Mouse (Mus musculus) fibroblast of lung, adult 2 months (primary cell): ENCODE measurements around the gene Tcf25.
"Not testable (repeated sequence)": the region's sequence is repeated elsewhere in the genome, so short reads cannot be mapped to it uniquely, and the experiment has no call there.

Experiments used
- DNase-seq: peaks from one replicate; pipeline ENCODE4 v3.0.0-alpha.2; 2011; ENCODE audit warnings: low read depth

Gene Tcf25

GRCm38 (mm10) chr8:123429722-123430013 is 56.1 kb downstream of the Tcf25 start:
- DNase-seq: not testable (repeated sequence)

GRCm38 (mm10) chr8:123430936-123431335 is 57.4 kb downstream of the Tcf25 start:
- not testable (repeated sequence) for DNase-seq

GRCm38 (mm10) chr8:123431616-123432365 is 58.2 kb downstream of the Tcf25 start:
- DNase-seq: no peak

- DNase-seq: no peak
Measured at GRCm38 (mm10) chr8:123432381-123432780, 58.8 kb downstream of the Tcf25 start.

GRCm38 (mm10) chr8:123433241-123433974 is 59.9 kb downstream of the Tcf25 start:
- DNase-seq: not testable (repeated sequence)

- DNase-seq: no peak
Measured at GRCm38 (mm10) chr8:123441788-123442187, 68.2 kb downstream of the Tcf25 start.

GRCm38 (mm10) chr8:123442351-123442750 is 68.8 kb downstream of the Tcf25 start:
- no peak for DNase-seq

- peak; percentile 90 for DNase-seq
Measured at GRCm38 (mm10) chr8:123442871-123443575, 69.5 kb downstream of the Tcf25 start.

GRCm38 (mm10) chr8:123443576-123443921 is 70.0 kb downstream of the Tcf25 start:
- DNase-seq: no peak

GRCm38 (mm10) chr8:123444131-123444530 is 70.6 kb downstream of the Tcf25 start:
- DNase-seq: no peak

- no peak for DNase-seq
Measured at GRCm38 (mm10) chr8:123445981-123446380, 72.4 kb downstream of the Tcf25 start.

GRCm38 (mm10) chr8:123446799-123447198 is 73.2 kb downstream of the Tcf25 start:
- DNase-seq: no peak

GRCm38 (mm10) chr8:123450783-123451182 is 77.2 kb downstream of the Tcf25 start:
- DNase-seq: no peak

- not testable (repeated sequence) for DNase-seq
Measured at GRCm38 (mm10) chr8:123451747-123452146, 78.2 kb downstream of the Tcf25 start.

GRCm38 (mm10) chr8:123452149-123452548 is 78.6 kb downstream of the Tcf25 start:
- DNase-seq: no peak

GRCm38 (mm10) chr8:123453291-123453690 is 79.7 kb downstream of the Tcf25 start:
- DNase-seq: no peak
